Mouse (Mus musculus) CD4-positive, CD25-positive, alpha-beta regulatory T cell, adult 4 months (primary cell): ENCODE data around the gene Dbn1. TPM values are rescaled to one million over a fixed set of nuclear protein-coding genes. Genes with fewer than 3 reads are reported as not detected.

Source experiments
- ATAC-seq: one replicate; pipeline ENCODE4 v1.8.0; 2017
- polyA plus RNA-seq, 2 experiments: library from polyadenylated mRNA; unstranded; fragments of 100-300 nt; shearing (Covaris generic); gene quantifications; one replicate each; pipeline ENCODE4 v1.2.1; 2017

The Dbn1 gene
- not detected for polyA plus RNA-seq

- ATAC-seq: no peak
Observed at GRCm38 (mm10) chr13:55487578-55488498, at the start of gene Dbn1. Gene Dbn1, minus strand, starts transcription at chr13:55488111.

GRCm38 (mm10) chr13:55536194-55537175, 48.6 kb upstream of the Dbn1 start, which contains the start of gene Ddx41:
Gene Ddx41, minus strand, starts transcription at chr13:55536658.
- ATAC-seq: peak; percentile 94

GRCm38 (mm10) chr13:55535796-55536193, 47.9 kb upstream of the Dbn1 start:
- no peak for ATAC-seq

- no peak for ATAC-seq
Observed at GRCm38 (mm10) chr13:55535191-55535590, 47.3 kb upstream of the Dbn1 start.

- ATAC-seq: no peak
Observed at GRCm38 (mm10) chr13:55529198-55529915, 41.4 kb upstream of the Dbn1 start, which contains the start of gene Dok3. Gene Dok3, minus strand, starts transcription at chr13:55529296.

- no peak for ATAC-seq
Observed at GRCm38 (mm10) chr13:55527834-55528772, 40.2 kb upstream of the Dbn1 start.

GRCm38 (mm10) chr13:55527212-55527611, 39.3 kb upstream of the Dbn1 start:
- no peak for ATAC-seq

- ATAC-seq: no peak
Observed at GRCm38 (mm10) chr13:55525733-55526553, 38.0 kb upstream of the Dbn1 start.

- no peak for ATAC-seq
Observed at GRCm38 (mm10) chr13:55523951-55524600, 36.2 kb upstream of the Dbn1 start.

- ATAC-seq: no peak
Observed at GRCm38 (mm10) chr13:55523278-55523677, 35.4 kb upstream of the Dbn1 start.

GRCm38 (mm10) chr13:55522730-55523129, 34.8 kb upstream of the Dbn1 start:
- ATAC-seq: no peak

GRCm38 (mm10) chr13:55519606-55520005, 31.7 kb upstream of the Dbn1 start:
- ATAC-seq: no peak

- peak; percentile 31 for ATAC-seq
Observed at GRCm38 (mm10) chr13:55516955-55517354, 29.0 kb upstream of the Dbn1 start.

GRCm38 (mm10) chr13:55513828-55514227, 25.9 kb upstream of the Dbn1 start:
- ATAC-seq: no peak

- ATAC-seq: peak; percentile 89
Observed at GRCm38 (mm10) chr13:55513111-55513748, 25.3 kb upstream of the Dbn1 start, which contains the start of gene Pdlim7. Gene Pdlim7, minus strand, starts transcription at chr13:55513676.

- ATAC-seq: no peak
Observed at GRCm38 (mm10) chr13:55512379-55513031, 24.6 kb upstream of the Dbn1 start.

GRCm38 (mm10) chr13:55511492-55511861, 23.6 kb upstream of the Dbn1 start:
- no peak for ATAC-seq
